Mouse (Mus musculus) liver, embryonic 14.5 days (tissue): ENCODE measurements around the gene Adrm1. TPM values are rescaled to one million over a fixed set of nuclear protein-coding genes. Genes with fewer than 3 reads are reported as not detected.

Experiments
- ATAC-seq: fragments of 200-750 bp; cut with Nextera tagmentation; 2 replicates; pipeline ENCODE4 v1.8.0; 2017; ENCODE audit warnings: moderate number of reproducible peaks, mild to moderate bottlenecking, moderate library complexity; ENCODE audit not compliant: insufficient read depth
- DNase-seq, 3 experiments: peaks; one replicate each; pipeline ENCODE4 v3.0.0-alpha.2; 2012 to 2013; ENCODE audit warnings: low read depth in 3 of 3, low spot score in 3 of 3
- H3K27ac ChIP-seq: fragments of 300-500 bp; sonication (generic); 2 replicates; pipeline ENCODE4 v1.5.1; 2014; ENCODE audit warnings: moderate library complexity, mild to moderate bottlenecking, control low read depth, inconsistent platforms
- H3K27me3 ChIP-seq: fragments of 300-500 bp; sonication (generic); 2 replicates; pipeline ENCODE4 v1.6.1; 2014; ENCODE audit warnings: mild to moderate bottlenecking, low read length, moderate library complexity; ENCODE audit not compliant: control insufficient read depth, insufficient read depth
- H3K36me3 ChIP-seq: fragments of 300-500 bp; sonication (generic); replicated peaks from 2 replicates; pipeline ENCODE4 v1.6.1; 2014; ENCODE audit warnings: low read depth; ENCODE audit not compliant: control insufficient read depth, insufficient read depth
- H3K4me1 ChIP-seq, 2 experiments: fragments of 200-500 bp in 1 of 2; fragments of 300-500 bp in 1 of 2; sonication (generic) in 1 of 2; replicated peaks; 2 replicates each; pipeline ENCODE4 v1.6.1; 2012 to 2014; ENCODE audit warnings: antibody characterized with exemption in 1 of 2, inconsistent platforms in 1 of 2, low read length in 1 of 2; ENCODE audit not compliant: control insufficient read depth in 2 of 2, insufficient read depth in 2 of 2
- H3K4me2 ChIP-seq: fragments of 300-500 bp; sonication (generic); 2 replicates; pipeline ENCODE4 v1.6.1; 2014; ENCODE audit warnings: low read depth, mild to moderate bottlenecking, control low read depth, moderate library complexity
- H3K4me3 ChIP-seq, 2 experiments: fragments of 200-500 bp in 1 of 2; fragments of 300-500 bp in 1 of 2; sonication (generic) in 1 of 2; 2 replicates each; pipeline ENCODE4 v1.5.1; 2012 to 2014; ENCODE audit warnings: low read depth in 2 of 2, low read length in 2 of 2, mild to moderate bottlenecking in 2 of 2, control low read depth in 1 of 2, inconsistent platforms in 1 of 2, moderate library complexity in 1 of 2; ENCODE audit not compliant: insufficient read depth in 1 of 2
- H3K9ac ChIP-seq: fragments of 300-500 bp; sonication (generic); replicated peaks from 2 replicates; pipeline ENCODE4 v1.6.1; 2014; ENCODE audit warnings: mild to moderate bottlenecking, control low read depth, moderate library complexity
- H3K9me3 ChIP-seq: fragments of 300-500 bp; sonication (generic); 2 replicates; pipeline ENCODE4 v1.6.1; 2016; ENCODE audit warnings: low read length, mixed read lengths; ENCODE audit not compliant: control insufficient read depth
- CTCF ChIP-seq: IDR thresholded peaks from 2 replicates; pipeline ENCODE4 v1.5.1; 2016; ENCODE audit warnings: antibody characterized with exemption, low read depth, control low read depth
- EP300 ChIP-seq: IDR thresholded peaks from 2 replicates; pipeline ENCODE4 v1.6.1; 2016; ENCODE audit warnings: antibody characterized with exemption, low read depth
- WGBS: fragments of 180-500 bp; shearing (Covaris S2); extraction: QIAGEN DNeasy Blood & Tissue Kit; methylation state at CpG from one replicate; pipeline ENCODE4 v1.1.7; 2014; ENCODE audit not compliant: insufficient replicate concordance; 5-methylcytosine and 5-hydroxymethylcytosine counted together
- polyA plus RNA-seq, 2 experiments: library from polyadenylated mRNA; depleted of rRNA in 1 of 2; stranded (reverse) in 1 of 2; unstranded in 1 of 2; fragments of >200 nt; fragmentation: Nextera tagmentation in 1 of 2; extraction: Ambion mirVana in 1 of 2; gene quantifications; 2 replicates each; pipeline versions ENCODE4 v1.2.1 to v1.2.3; 2012 to 2014

The Adrm1 gene
- polyA plus RNA-seq, 2 experiments = 51.7 to 77.8 TPM

DNA sequence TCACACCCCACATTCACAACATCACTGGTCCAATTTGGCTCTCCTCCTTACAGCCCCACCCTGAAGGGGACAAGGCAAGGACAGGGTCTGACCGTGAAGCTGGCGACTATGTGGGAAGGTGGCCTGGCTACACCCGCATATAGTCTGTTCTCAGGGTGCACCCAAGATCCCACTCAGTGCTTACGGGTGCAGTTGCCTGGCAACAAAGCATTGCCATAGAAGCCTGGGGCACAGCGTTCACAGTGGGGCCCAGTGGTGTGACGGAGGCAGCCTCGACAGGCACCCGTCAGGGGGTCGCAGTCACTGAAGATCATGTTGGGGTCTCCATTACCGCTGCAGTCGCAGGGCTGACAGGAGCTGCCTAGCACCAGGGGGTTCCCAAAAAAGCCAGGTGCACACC, 16.1 kb downstream of the Adrm1 start:
- DNase-seq (no peak), ATAC-seq (no peak)
- H3K27ac ChIP-seq = no peak overlapping the region
- H3K4me3 ChIP-seq = no peak overlapping the region
- H3K9me3 ChIP-seq = no peaks in the 10 kb centered on the region
- H3K4me1 ChIP-seq = no peaks in the 10 kb centered on the region
- no peak overlapping the region for H3K4me2 ChIP-seq
- no peak for TF ChIP-seq CTCF
- TF ChIP-seq EP300 = no peak
- H3K36me3 ChIP-seq = no peaks in the 10 kb centered on the region
- no peak overlapping the region for H3K9ac ChIP-seq
- no peaks in the 10 kb centered on the region for H3K27me3 ChIP-seq
- WGBS = 77% methylated on average over 11 of the region's 11 CpGs

DNA sequence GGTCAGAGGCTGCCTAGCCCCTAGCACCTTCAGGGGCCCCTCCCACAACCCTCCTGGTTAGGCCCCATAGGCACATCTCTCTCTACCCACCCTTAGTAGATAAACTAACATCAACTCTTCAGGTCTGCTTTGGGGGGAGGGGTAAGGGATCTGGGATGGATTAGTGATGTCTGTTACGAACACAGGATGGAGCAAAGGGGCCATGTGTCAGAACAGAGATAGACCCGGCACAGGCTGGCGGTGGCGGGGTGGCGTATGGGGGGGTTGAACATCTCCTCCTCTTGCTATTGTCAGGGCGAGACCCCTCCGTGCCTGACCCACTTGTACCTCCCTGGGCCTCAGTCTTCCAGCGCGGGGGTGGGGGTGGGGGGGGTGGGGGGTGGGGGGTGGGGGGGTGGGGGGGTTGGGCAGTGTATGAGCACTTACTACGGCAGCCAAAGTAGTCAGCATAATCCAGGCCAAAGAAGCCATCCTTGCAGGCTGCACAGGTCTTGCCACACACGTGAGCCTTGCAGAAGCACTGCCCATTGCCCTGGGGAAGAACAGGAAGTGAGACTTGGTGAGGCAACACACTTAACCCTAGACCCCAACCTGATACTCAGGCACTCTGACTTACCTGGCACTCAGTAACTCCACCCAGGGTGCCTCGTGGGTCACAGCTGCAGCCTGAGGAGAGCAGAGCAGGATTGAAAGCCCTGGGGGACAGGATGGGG, 25.5 kb downstream of the Adrm1 start:
- ATAC-seq = no peak
- WGBS = 44% methylated on average over 8 of the region's 12 CpGs
- no peak overlapping the region for H3K4me2 ChIP-seq

DNA sequence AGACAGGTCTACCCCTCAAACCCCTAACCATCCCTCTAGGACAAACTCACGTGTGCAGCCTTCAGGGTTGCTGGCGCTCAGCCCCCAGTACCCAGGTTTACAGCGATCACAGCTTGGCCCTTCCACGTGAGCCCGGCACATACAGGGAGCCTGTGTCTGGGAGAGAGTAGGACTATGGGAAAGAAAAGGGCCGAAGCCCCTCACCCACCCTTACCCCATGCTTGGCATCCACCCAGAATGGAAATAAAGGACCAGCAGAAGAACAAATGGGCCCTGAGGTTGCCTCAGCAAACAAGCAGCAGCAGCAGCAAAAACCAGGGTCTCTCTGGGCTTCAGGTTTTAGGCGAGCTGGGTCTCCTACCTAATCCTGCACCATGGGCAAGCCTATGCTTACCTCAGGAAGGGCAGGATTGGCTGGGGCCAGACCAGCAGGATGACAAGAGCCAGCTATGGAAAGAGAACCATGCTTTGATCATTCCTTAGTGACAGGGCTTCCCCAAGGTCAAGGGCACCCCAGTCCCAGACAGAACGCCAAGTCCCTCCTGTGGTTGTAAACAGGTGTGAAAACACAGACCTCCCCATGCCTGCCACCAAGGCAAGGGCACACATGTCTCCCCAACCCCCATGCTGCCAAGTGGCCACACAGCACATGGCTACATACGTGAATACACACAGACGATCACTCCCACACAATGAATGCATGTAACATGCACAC, 26.2 kb downstream of the Adrm1 start:
- no peaks in the 10 kb centered on the region for H3K4me1 ChIP-seq

More for the DNA sequence above, 25.5 kb downstream of the Adrm1 start:
- no peaks in the 10 kb centered on the region for H3K9me3 ChIP-seq
- no peak for TF ChIP-seq EP300
- no peak for TF ChIP-seq CTCF
- no peak for DNase-seq
- H3K36me3 ChIP-seq = no peaks in the 10 kb centered on the region
- H3K4me3 ChIP-seq = no peak overlapping the region
- H3K27me3 ChIP-seq = no peaks in the 10 kb centered on the region
- H3K27ac ChIP-seq = no peak overlapping the region
- H3K9ac ChIP-seq = no peak overlapping the region
- H3K4me1 ChIP-seq = no peaks in the 10 kb centered on the region

DNA sequence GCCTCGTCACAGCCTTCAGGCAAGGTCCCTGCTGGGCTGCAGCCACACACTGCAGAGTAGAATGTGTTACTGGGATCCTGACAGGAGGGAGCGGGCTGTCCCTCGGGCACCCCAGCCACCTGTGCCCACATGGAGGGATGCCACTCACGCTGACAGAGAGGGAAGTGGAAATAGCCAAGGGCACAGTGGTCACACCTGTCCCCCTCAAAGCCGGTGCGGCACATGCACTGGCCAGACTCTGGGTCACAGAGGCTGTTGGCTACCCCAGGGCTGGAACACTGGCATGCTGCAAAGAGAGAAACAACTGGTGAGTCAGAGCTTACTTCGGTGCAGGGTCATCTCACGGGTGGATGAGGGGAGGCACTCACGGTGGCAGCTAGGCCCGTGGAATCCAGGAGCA, 27.5 kb downstream of the Adrm1 start:
- H3K4me2 ChIP-seq = no peak overlapping the region
- no peak for DNase-seq
- H3K9ac ChIP-seq = no peak overlapping the region
- H3K27ac ChIP-seq = no peak overlapping the region
- H3K27me3 ChIP-seq = no peaks in the 10 kb centered on the region
- no peak for ATAC-seq
- H3K4me1 ChIP-seq = no peaks in the 10 kb centered on the region
- no peaks in the 10 kb centered on the region for H3K9me3 ChIP-seq
- TF ChIP-seq CTCF = no peak
- TF ChIP-seq EP300 = no peak
- no peak overlapping the region for H3K4me3 ChIP-seq
- H3K36me3 ChIP-seq = no peaks in the 10 kb centered on the region
- WGBS = 77% methylated on average over 10 of the region's 10 CpGs

More for the DNA sequence above, 26.2 kb downstream of the Adrm1 start:
- no peak overlapping the region for H3K4me3 ChIP-seq
- H3K27ac ChIP-seq = no peak overlapping the region
- TF ChIP-seq CTCF (no peak), EP300 (no peak)
- no peak overlapping the region for H3K9ac ChIP-seq
- H3K27me3 ChIP-seq = no peaks in the 10 kb centered on the region
- H3K36me3 ChIP-seq = no peaks in the 10 kb centered on the region
- H3K4me2 ChIP-seq = no peak overlapping the region
- WGBS = 74% methylated on average over 10 of the region's 10 CpGs
- ATAC-seq = no peak
- H3K9me3 ChIP-seq = no peaks in the 10 kb centered on the region
- no peak for DNase-seq

DNA sequence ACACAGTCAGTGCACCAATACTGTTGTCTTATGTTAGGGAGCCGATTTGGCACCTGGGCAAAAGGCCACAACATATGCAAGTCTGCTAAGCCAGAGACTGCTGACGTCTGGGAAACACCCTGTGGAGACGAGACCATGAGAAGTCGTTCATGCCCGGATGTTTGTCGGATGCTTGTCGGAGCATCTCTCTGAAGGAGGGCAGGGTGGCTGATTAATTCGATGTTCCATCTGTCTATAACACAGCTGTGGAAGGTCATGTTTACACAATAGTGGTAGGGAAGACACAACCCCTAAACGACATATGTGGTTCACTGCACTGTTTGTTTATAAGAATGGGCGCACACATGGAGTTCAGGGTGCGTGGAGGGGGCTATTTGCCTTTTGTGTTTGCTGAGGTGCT, 29.4 kb downstream of the Adrm1 start:
- ATAC-seq = no peak
- no peak for DNase-seq
- WGBS = 67% methylated on average over 11 of the region's 11 CpGs
- H3K4me3 ChIP-seq = no peak overlapping the region
- no peak overlapping the region for H3K4me2 ChIP-seq
- H3K9me3 ChIP-seq = no peaks in the 10 kb centered on the region
- no peaks in the 10 kb centered on the region for H3K36me3 ChIP-seq
- no peak overlapping the region for H3K27ac ChIP-seq
- H3K9ac ChIP-seq = no peak overlapping the region
- TF ChIP-seq CTCF (no peak), EP300 (no peak)
- H3K4me1 ChIP-seq = no peaks in the 10 kb centered on the region
- H3K27me3 ChIP-seq = no peaks in the 10 kb centered on the region
